Mouse (Mus musculus): ENCODE data around the gene Arid4b.
A peak's percentile ranks its signal among the peaks of the same experiment; 100 is the strongest.

Gene Arid4b

GRCm38 (mm10) chr13:14062209-14063012, 621 bp upstream of the Arid4b start:
- peak; percentile 15 for DNase-seq

GRCm38 (mm10) chr13:14063942-14064271, 875 bp downstream of the Arid4b start:
- no peak for DNase-seq

GRCm38 (mm10) chr13:14064341-14065027, 1.5 kb downstream of the Arid4b start:
- peak; percentile 46 for DNase-seq

- no peak for DNase-seq
Observed at GRCm38 (mm10) chr13:14065028-14065380, 2.0 kb downstream of the Arid4b start.

GRCm38 (mm10) chr13:14065701-14066100, 2.7 kb downstream of the Arid4b start:
- no peak for DNase-seq

GRCm38 (mm10) chr13:14068035-14068434, 5.0 kb downstream of the Arid4b start:
- no peak for DNase-seq

GRCm38 (mm10) chr13:14069291-14069690, 6.3 kb downstream of the Arid4b start:
- no peak for DNase-seq

- no peak for DNase-seq
Observed at GRCm38 (mm10) chr13:14074371-14074770, 11.3 kb downstream of the Arid4b start.

- DNase-seq, result no peak
Observed at GRCm38 (mm10) chr13:14075326-14075725, 12.3 kb downstream of the Arid4b start.

- no peak for DNase-seq
Observed at GRCm38 (mm10) chr13:14088669-14089068, 25.6 kb downstream of the Arid4b start.

- no peak for DNase-seq
Observed at GRCm38 (mm10) chr13:14103026-14103425, 40.0 kb downstream of the Arid4b start.

- no peak for DNase-seq
Observed at GRCm38 (mm10) chr13:14110154-14110873, 47.3 kb downstream of the Arid4b start.

- no peak for DNase-seq
Observed at GRCm38 (mm10) chr13:14111146-14111545, 48.1 kb downstream of the Arid4b start.

- DNase-seq, result no peak
Observed at GRCm38 (mm10) chr13:14113746-14114528, 50.9 kb downstream of the Arid4b start.

- DNase-seq, result no peak
Observed at GRCm38 (mm10) chr13:14115805-14116204, 52.8 kb downstream of the Arid4b start.

- DNase-seq, result no peak
Observed at GRCm38 (mm10) chr13:14131651-14132050, 68.6 kb downstream of the Arid4b start.

GRCm38 (mm10) chr13:14142294-14142966, 79.4 kb downstream of the Arid4b start:
- no peak for DNase-seq

GRCm38 (mm10) chr13:14177989-14178388, 115.0 kb downstream of the Arid4b start:
- DNase-seq, result no peak

GRCm38 (mm10) chr13:14179669-14180068, 116.6 kb downstream of the Arid4b start:
- DNase-seq, result no peak

GRCm38 (mm10) chr13:14245946-14246345, 182.9 kb downstream of the Arid4b start:
- DNase-seq, result no peak
